Mouse (Mus musculus) left cerebral cortex, adult 2 months (tissue): Measurements from ENCODE around the gene Cenpu. TPM values are rescaled to one million over a fixed set of nuclear protein-coding genes. Genes with fewer than 3 reads are reported as not detected.
A peak's percentile ranks its signal among the peaks of the same experiment; 100 is the strongest.

Experiments used
- DNase-seq, 2 experiments: peaks; one replicate each; pipeline ENCODE4 v3.0.0; 2021 to 2022; ENCODE audit warnings: low spot score in 2 of 2, mixed read lengths in 1 of 2; ENCODE audit errors: extremely low spot score in 1 of 2
- H3K27ac ChIP-seq: fragments of 200-600 bp; 2 replicates; pipeline ENCODE4 v1.8.1; 2022
- H3K4me3 ChIP-seq: fragments of 200-600 bp; 2 replicates; pipeline ENCODE4 v1.8.1; 2022
- CTCF ChIP-seq: fragments of 200-600 bp; IDR thresholded peaks from 2 replicates; pipeline ENCODE4 v1.8.1; 2022; ENCODE audit warnings: antibody characterized with exemption, mild to moderate bottlenecking, moderate library complexity
- intact Hi-C: fragments of 180-260 bp; cut with DNase I; formaldehyde crosslinking; loops from one replicate; pipeline ENCODE4 v1.15.1; 2025
- total RNA-seq, 2 experiments: library from RNA; stranded (reverse); gene quantifications; 2 replicates each; pipeline ENCODE4 v1.2.3; 2021

The Cenpu gene
- total RNA-seq, 2 experiments from 2014 or later, result 2.0 to 2.3 TPM

DNA sequence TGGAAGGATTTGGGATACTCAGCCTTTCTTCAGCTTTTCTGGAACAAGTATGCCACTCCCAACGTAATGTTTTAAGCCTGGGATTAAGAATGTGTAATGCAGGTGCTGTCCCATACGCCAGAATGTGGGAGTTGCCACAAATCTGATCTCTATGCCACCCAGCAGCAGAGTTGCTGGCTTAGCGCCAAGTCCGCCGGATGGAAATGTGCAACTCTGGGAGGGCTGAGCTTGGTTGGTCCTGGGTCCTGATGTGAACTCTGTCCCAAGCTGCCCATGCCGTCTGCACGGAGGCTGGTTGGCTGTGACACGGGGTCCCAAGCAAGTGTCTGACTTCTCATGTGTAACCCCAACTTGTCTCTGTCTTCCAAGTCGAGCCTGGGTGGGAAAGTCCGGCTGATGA, 25.0 kb upstream of the Cenpu start:
- H3K4me3 ChIP-seq, result no peak overlapping the region
- intact Hi-C loops, result no loop called here
- TF ChIP-seq CTCF, result no peak
- H3K27ac ChIP-seq, result no peak overlapping the region
- DNase-seq, result no peak

GRCm38 (mm10) chr8:46529508-46529907, 22.3 kb upstream of the Cenpu start:
- no peak for DNase-seq
- Histone ChIP-seq H3K27ac (no peak overlapping the region), H3K4me3 (no peak overlapping the region)
- intact Hi-C loops, result no loop called here
- no peak for TF ChIP-seq CTCF

DNA sequence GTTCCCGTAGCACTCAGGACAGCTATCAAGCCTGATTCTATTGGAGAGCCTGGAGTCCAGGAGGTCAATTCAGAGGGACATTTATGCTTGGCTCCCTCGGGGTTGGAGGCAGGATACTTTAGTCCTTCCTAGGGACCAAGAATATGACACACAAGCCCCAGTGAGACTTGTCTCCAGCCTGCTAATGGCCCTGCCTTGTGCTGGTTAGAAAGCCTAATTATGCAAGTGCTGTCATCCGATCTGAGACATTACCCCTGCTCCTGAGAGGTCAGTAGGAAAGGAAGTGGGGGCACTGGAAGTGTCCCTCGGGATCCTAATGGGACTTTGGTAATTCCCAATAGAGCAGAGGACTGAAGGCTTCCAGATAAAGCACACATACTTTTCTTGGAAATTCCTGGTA, 21.3 kb upstream of the Cenpu start:
- TF ChIP-seq CTCF, result no peak
- intact Hi-C loops, result loop anchor here (5.0 kb wide), 1 partner anchor 58 kb away; the partner anchor contains the start of gene Acsl1

GRCm38 (mm10) chr8:46533926-46534325, 17.9 kb upstream of the Cenpu start:
- H3K4me3 ChIP-seq, result no peak overlapping the region
- H3K27ac ChIP-seq, result no peak overlapping the region
- no peak for TF ChIP-seq CTCF
- no peak for DNase-seq
- intact Hi-C loops, result loop anchor here (5.0 kb wide), 1 partner anchor 62 kb away; the partner anchor contains the start of gene Acsl1

More for the DNA sequence above, 21.3 kb upstream of the Cenpu start:
- Histone ChIP-seq H3K4me3 (no peak overlapping the region), H3K27ac (no peak overlapping the region)
- DNase-seq, result no peak

- Histone ChIP-seq H3K4me3 (no peak overlapping the region), H3K27ac (no peak overlapping the region)
- intact Hi-C loops, result no loop called here
- no peak for TF ChIP-seq CTCF
- DNase-seq, result no peak
Observed at GRCm38 (mm10) chr8:46539701-46540100, 12.1 kb upstream of the Cenpu start.

GRCm38 (mm10) chr8:46543191-46543590, 8.6 kb upstream of the Cenpu start:
- no peak for DNase-seq
- no peak for TF ChIP-seq CTCF
- Histone ChIP-seq H3K27ac (no peak overlapping the region), H3K4me3 (no peak overlapping the region)
- intact Hi-C loops, result no loop called here

DNA sequence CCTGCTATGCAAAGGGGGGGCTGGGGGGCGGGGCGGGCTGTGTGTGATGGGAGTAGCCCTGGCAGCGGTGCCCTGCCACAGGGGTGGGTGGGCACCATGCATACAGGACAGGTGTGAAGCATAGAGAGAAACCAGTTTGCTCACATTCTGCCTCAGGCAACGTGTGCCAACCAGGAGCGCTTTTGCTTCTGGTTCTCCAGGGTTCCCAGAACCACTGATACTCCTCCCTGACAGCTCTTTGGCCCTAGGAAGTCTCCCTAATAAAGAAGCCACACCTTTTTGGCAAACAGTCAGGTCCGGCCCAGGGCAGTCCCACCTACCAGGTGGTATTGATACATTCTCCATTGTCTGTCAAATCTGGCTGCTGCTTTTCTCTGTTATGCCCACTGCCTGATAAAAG, 8.2 kb upstream of the Cenpu start:
- H3K27ac ChIP-seq, result no peak overlapping the region
- intact Hi-C loops, result no loop called here
- no peak for DNase-seq
- no peak for TF ChIP-seq CTCF
- H3K4me3 ChIP-seq, result no peak overlapping the region

DNA sequence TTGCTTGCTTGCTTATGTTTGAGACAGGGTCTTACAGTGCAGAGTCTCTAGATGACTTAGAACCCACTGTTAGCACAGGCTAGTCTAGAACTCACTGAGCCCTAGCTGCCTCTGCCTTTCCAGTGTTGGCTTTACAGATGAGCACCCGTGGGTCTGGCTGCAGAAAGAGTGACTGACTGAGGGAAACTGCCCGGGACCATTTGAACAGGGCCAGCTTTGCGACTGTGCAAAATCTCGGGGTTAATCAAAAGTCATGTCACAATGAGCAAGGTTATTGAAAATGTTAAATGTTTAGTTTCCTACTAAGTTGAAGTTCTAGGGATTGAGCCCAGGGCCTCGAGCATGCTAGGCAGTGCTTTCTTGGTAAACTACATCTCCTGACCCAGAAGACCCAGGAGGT, 6.0 kb upstream of the Cenpu start:
- no peak overlapping the region for H3K4me3 ChIP-seq
- DNase-seq, result no peak
- TF ChIP-seq CTCF, result no peak
- intact Hi-C loops, result loop anchor here (5.0 kb wide), 1 partner anchor 359 kb away; no protein-coding TSS in a partner anchor
- no peak overlapping the region for H3K27ac ChIP-seq

DNA sequence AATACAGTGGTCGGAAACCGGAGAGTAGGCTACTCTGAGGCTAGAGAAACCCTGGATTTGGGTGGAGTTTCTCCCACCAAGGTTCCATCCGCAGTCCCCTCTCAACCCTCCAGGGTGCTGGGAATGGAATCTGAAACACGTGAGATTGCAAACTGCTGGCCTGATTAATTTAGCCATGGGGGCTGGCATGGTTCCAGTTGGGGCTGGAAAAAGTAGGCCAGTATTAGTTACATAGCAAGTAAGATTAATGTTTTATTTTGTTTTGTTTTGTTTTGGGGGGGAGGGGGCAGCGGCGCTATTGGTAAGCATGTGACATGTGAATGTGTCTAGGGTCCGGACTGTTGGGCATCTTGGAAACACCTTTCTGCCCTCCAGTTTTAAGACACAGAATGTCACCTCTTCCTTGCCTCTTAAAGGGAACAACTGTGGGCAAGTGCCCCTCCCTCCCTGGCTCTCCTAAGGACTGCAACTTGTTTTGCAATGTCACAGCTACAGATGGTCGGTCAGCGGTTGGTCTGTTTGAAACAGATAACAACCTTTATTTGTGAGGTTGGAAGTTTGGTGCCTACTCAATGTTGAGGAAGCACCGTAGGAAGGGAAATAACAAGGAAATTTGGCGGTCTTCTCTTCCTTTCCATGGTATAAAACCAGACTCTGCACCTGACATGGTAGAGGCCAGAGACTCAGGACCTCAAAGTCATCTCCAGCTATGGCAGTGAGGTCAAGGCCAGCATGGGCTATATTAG, 5.2 kb upstream of the Cenpu start:
- DNase-seq, result peak in 1 of 2 experiments; percentile 15
- TF ChIP-seq CTCF, result no peak; the same call in 1 of the 2 replicates
- intact Hi-C loops, result loop anchor here (1.0 to 5.0 kb wide), 2 partner anchors 235 to 359 kb away; no protein-coding TSS in a partner anchor
- Histone ChIP-seq H3K27ac (no peak overlapping the region), H3K4me3 (no peak overlapping the region)

- intact Hi-C loops, result loop anchor here (1.0 to 5.0 kb wide), 2 partner anchors 236 to 360 kb away; no protein-coding TSS in a partner anchor
- TF ChIP-seq CTCF, result peak; percentile 79
- no peak overlapping the region for H3K27ac ChIP-seq
- H3K4me3 ChIP-seq, result no peak overlapping the region
- no peak for DNase-seq
Observed at GRCm38 (mm10) chr8:46547245-46547644, 4.6 kb upstream of the Cenpu start.

GRCm38 (mm10) chr8:46550058-46550457, 1.8 kb upstream of the Cenpu start:
- TF ChIP-seq CTCF, result no peak
- intact Hi-C loops, result loop anchor here (5.0 kb wide), 1 partner anchor 67 kb away; the partner anchor contains the start of genes Casp3 and Primpol
- Histone ChIP-seq H3K27ac (no peak overlapping the region), H3K4me3 (no peak overlapping the region)
- no peak for DNase-seq

DNA sequence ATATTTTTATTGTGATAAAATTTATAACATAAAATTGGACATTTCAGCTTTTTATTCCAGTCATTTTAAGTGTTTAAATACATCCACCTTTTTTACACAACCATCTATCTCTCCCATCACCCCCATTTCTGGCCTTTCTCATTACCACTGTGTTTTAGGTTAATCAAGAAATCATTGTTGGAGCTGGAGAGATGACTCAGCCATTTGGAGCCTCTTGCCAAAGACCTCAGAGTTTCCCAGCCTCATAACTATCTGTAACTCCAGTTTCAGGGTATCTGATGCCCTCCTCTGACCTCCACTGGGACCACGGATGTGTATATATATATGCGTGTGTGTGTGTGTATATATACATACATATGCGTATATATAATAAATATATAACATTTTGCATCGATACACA, 799 bp upstream of the Cenpu start:
- TF ChIP-seq CTCF, result no peak
- intact Hi-C loops, result loop anchor here (1.0 to 5.0 kb wide), 2 partner anchors 66 to 340 kb away; partner anchors contain the start of genes Casp3, Primpol and Slc25a4
- DNase-seq, result no peak
- H3K27ac ChIP-seq, result peak overlapping the region; percentile 88
- H3K4me3 ChIP-seq, result peak overlapping the region; percentile 51
